8 mouse cellular contexts compared by ENCODE assay signal in the genomic region with DNA sequence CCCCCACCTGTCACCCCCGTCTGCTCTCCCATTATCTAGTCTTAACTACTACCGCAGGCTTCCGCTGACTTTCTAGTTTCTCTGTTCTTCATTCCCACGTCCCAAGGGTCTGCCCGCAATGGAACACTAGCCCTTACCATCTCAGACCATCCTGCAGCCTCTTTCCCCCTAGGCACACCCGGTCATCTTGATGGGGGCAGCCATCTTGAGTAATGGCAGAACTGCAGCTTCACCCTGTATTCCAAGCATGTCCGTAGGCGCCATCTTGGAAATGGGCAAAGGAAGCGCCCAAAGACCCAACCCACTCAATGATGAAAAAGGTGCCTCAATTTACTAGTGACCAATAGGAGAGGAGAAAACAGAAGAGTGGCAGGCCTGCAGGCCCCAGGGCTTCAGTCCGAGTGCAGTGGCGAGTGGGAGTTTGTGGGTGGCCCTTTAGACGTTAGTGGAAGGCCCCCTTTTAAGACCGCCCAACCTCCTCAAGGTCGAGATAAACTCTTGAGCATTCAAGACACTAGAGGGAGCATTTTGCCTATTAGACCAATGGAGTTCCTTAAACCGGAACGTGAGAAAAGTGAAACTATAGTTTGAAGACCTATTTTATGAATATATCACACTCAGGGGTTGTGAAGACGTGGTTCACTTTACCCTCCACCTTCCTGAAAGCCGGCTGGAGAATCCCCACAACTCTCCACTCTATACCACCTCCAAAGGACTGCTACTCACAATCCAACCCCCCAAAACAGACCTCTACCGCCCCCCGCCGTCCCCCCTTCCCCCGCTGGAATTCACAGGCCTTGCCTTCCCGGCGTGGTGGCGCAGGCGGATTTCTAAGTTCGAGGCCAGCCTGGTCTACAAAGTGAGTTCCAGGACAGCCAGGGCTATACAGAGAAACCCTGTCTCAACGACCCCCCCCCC. TPM values are rescaled to one million over a fixed set of nuclear protein-coding genes. Genes with fewer than 3 reads are reported as not detected.
DNase-seq lines count a peak whose midpoint lies in the region; ATAC-seq and TF ChIP-seq lines count a peak whose summit lies in the region.

A gene (minus strand): TSS at position 277 of the 918 bp plus-strand sequence.

- peak within 1 kb of the TSS; percentile 88 for H3K4me3 ChIP-seq in gastrocnemius, adult 2 months
- H3K4me3 ChIP-seq in hindbrain, postnatal 0 days (ENCODE audit: low read length): peak within 1 kb of the TSS; percentile 51
- peak within 1 kb of the TSS; percentile 77 for H3K4me3 ChIP-seq in left cerebral cortex, adult 2 months

- intact Hi-C loops in gastrocnemius, adult 2 months (cut with DNase I): loop anchor here (1.0 to 2.0 kb wide), 4 partner anchors 16 to 106 kb away; no protein-coding TSS in a partner anchor
- intact Hi-C loops in left cerebral cortex, adult 2 months (cut with DNase I): loop anchor here (1.0 to 2.0 kb wide), 2 partner anchors 25 to 34 kb away; no protein-coding TSS in a partner anchor

- peak; percentile 96 for ATAC-seq in common myeloid progenitor, adult 5-6 weeks (replicated peaks; ENCODE audit: low read depth, poor library complexity, severe bottlenecking)
- ATAC-seq in hindbrain, postnatal 0 days: peak; percentile 98
- peak; percentile 93 for ATAC-seq in megakaryocyte, adult 5-6 weeks (ENCODE audit: poor library complexity, severe bottlenecking)

- H3K36me3 ChIP-seq in hindbrain, postnatal 0 days (ENCODE audit: insufficient read depth, low read length): peaks cover 17% of the 10 kb centered on the region; the same call in 1 of the 2 replicates

- no peaks in the 10 kb centered on the region for H3K9me3 ChIP-seq in hindbrain, postnatal 0 days (ENCODE audit: low read length)

- WGBS in hindbrain, postnatal 0 days: 1% methylated on average over 28 of the region's 28 CpGs

- H3K27me3 ChIP-seq in hindbrain, postnatal 0 days (ENCODE audit: insufficient read depth, low read length): no peaks in the 10 kb centered on the region

- DNase-seq in ZHBTc4 (ENCODE audit: low read depth, low spot score): peak; percentile 99
- peak; percentile 95 for DNase-seq in gastrocnemius, adult 2 months
- DNase-seq in hindbrain, postnatal 0 days (ENCODE audit: low spot score): peak; percentile 97
- DNase-seq in left cerebral cortex, adult 2 months (ENCODE audit: extremely low spot score in 1 of 2, low spot score in 2 of 2): peak; percentile 85 to 92
- peak; percentile 94 to 96 for DNase-seq in right cerebral cortex, adult 2 months (ENCODE audit: low spot score in 2 of 2)
- peak; percentile 92 for DNase-seq in urinary bladder, postnatal 14 days (ENCODE audit: low spot score)

- peak; percentile 83 for TF ChIP-seq CTCF in gastrocnemius, adult 2 months (IDR thresholded peaks at IDR 0.05)
- TF ChIP-seq CTCF in hindbrain, postnatal 0 days (IDR thresholded peaks at IDR 0.05; ENCODE audit: low read depth): peak; percentile 75
- peak; percentile 75 for TF ChIP-seq CTCF in left cerebral cortex, adult 2 months (IDR thresholded peaks at IDR 0.05)

- peaks cover 7% of the 10 kb centered on the region; the same call in 1 of the 2 replicates for H3K4me1 ChIP-seq in hindbrain, postnatal 0 days (ENCODE audit: insufficient read depth, low read length)

- peak within 1 kb of the TSS; percentile 95 for H3K27ac ChIP-seq in gastrocnemius, adult 2 months
- H3K27ac ChIP-seq in hindbrain, postnatal 0 days: peak within 1 kb of the TSS; percentile 62; the same call in 1 of the 2 replicates
- peak within 1 kb of the TSS; percentile 86 for H3K27ac ChIP-seq in left cerebral cortex, adult 2 months

- H3K4me2 ChIP-seq in hindbrain, postnatal 0 days (ENCODE audit: low read depth, low read length): peak within 1 kb of the TSS; percentile 67

- H3K9ac ChIP-seq in hindbrain, postnatal 0 days (replicated peaks; ENCODE audit: low read length): peak within 1 kb of the TSS; percentile 54

RNA-seq across cellular contexts. Expression of the gene that starts here (rescaled TPM):
- 19.0 and 21.5 TPM in 2 replicates for total RNA-seq in common myeloid progenitor, adult 5-6 weeks (2017)
- 10 to 100 TPM; 43.2 to 56.3 TPM for total RNA-seq in gastrocnemius, adult 2 months (2021)
- 44.2 and 53.6 TPM in 2 replicates for total RNA-seq in hindbrain, postnatal 0 days (2014; rRNA removed)
- 41.1 and 45.5 TPM in 2 replicates for polyA plus RNA-seq in hindbrain, postnatal 0 days (2015; fragmentation: Nextera tagmentation; extraction: Ambion mirVana)
- total RNA-seq in left cerebral cortex, adult 2 months (2021): 10 to 100 TPM; 86.4 to 91.2 TPM
- total RNA-seq in megakaryocyte, adult 5-6 weeks (2015): 7.3 and 8.2 TPM in 2 replicates
- total RNA-seq in megakaryocyte, adult 5-6 weeks (2017): 8.5 and 14.4 TPM in 2 replicates

Comparison
In these comparisons a context has a peak if more than half of its experiments do, and no peak if none do; other contexts are left out.
1. Peak in every context shown above with its lines: DNase-seq, ATAC-seq, H3K4me3 ChIP-seq and H3K27ac ChIP-seq.